Mouse (Mus musculus): Measurements from ENCODE around the gene Chd6. TPM values are rescaled to one million over a fixed set of nuclear protein-coding genes. Genes with fewer than 3 reads are reported as not detected.
"Not testable (repeated sequence)": the region's sequence is repeated elsewhere in the genome, so short reads cannot be mapped to it uniquely, and the experiment has no call there.

Chd6 gene
- polyA plus RNA-seq, 1 experiment from 2014 or later, result 29.8 TPM

- not testable (repeated sequence) for H3K4me2 ChIP-seq (ENCODE audit: low read length); H3K9me3 ChIP-seq (ENCODE audit: control insufficient read depth, low read length); ATAC-seq; H3K27ac ChIP-seq (ENCODE audit: low read depth, low read length); H3K9ac ChIP-seq (ENCODE audit: low read depth, low read length); H3K4me1 ChIP-seq (ENCODE audit: control insufficient read depth, insufficient read depth, low read depth, low read length); H3K27me3 ChIP-seq (replicated peaks; ENCODE audit: control insufficient read depth, insufficient read depth, low read length); H3K4me3 ChIP-seq (ENCODE audit: low read length)
- peaks cover 38% of the 10 kb centered on the region for H3K36me3 ChIP-seq (ENCODE audit: control insufficient read depth, insufficient read depth, low read length)
Observed at GRCm38 (mm10) chr2:160957307-160957706, 151.6 kb downstream of the Chd6 start.

GRCm38 (mm10) chr2:160955331-160955730 lies 153.5 kb downstream of the Chd6 start:
- H3K4me1 ChIP-seq (ENCODE audit: control insufficient read depth, insufficient read depth, low read depth, low read length), result no peaks in the 10 kb centered on the region
- H3K9ac ChIP-seq (ENCODE audit: low read depth, low read length), result no peak overlapping the region
- no peak overlapping the region for H3K27ac ChIP-seq (ENCODE audit: low read depth, low read length)
- no peak for ATAC-seq
- 63% methylated on average over 7 of the region's 7 CpGs for WGBS
- no peaks in the 10 kb centered on the region for H3K9me3 ChIP-seq (ENCODE audit: control insufficient read depth, low read length)
- H3K4me2 ChIP-seq (ENCODE audit: low read length), result no peak overlapping the region
- H3K27me3 ChIP-seq (replicated peaks; ENCODE audit: control insufficient read depth, insufficient read depth, low read length), result no peaks in the 10 kb centered on the region
- peaks cover 34% of the 10 kb centered on the region for H3K36me3 ChIP-seq (ENCODE audit: control insufficient read depth, insufficient read depth, low read length)
- no peak overlapping the region for H3K4me3 ChIP-seq (ENCODE audit: low read length)

GRCm38 (mm10) chr2:160954541-160954940 lies 154.3 kb downstream of the Chd6 start:
- Histone ChIP-seq H3K36me3 (ENCODE audit: control insufficient read depth, insufficient read depth, low read length) (peaks cover 33% of the 10 kb centered on the region), H3K27ac (ENCODE audit: low read depth, low read length) (no peak overlapping the region), H3K4me2 (ENCODE audit: low read length) (no peak overlapping the region), H3K9me3 (ENCODE audit: control insufficient read depth, low read length) (no peaks in the 10 kb centered on the region), H3K4me3 (ENCODE audit: low read length) (no peak overlapping the region), H3K27me3 (replicated peaks; ENCODE audit: control insufficient read depth, insufficient read depth, low read length) (no peaks in the 10 kb centered on the region), H3K4me1 (ENCODE audit: control insufficient read depth, insufficient read depth, low read depth, low read length) (no peaks in the 10 kb centered on the region), H3K9ac (ENCODE audit: low read depth, low read length) (no peak overlapping the region)
- ATAC-seq, result no peak
- 87% methylated on average over 3 of the region's 3 CpGs for WGBS

DNA sequence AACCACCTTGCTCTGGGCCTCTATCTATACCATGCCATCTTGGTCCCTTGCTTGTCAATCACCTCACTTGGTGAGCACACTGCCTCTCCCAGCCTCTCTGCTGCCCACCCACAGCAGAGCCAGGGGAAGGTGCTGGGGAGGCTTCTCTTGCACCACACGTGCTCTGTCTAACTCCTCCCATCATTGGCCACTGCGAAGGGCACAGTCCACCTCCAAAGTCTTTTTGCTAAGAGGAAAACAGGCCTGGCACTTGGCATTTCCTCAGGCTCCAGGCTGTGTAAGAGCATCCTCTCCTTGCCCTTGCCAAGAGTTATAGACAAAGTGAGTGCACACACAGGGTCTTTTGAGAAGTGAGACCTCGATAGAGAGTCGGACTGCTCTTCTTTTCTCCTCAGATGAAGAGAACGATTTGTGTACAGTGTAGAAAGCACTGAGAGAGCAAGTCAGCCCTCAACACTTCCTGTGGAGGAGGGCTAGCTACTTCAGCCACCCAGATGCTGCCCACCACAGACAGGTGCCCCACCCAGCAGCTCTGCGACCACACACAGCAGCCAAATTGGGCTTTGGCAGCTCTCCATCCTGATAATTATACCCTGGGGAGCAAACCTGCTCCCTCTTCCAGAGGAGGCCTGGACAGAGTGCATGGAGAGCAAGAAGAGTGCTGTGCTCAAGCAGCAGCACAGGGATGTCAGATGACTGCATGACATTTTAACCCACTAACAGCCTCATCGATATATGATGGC lies 155.6 kb downstream of the Chd6 start:
- no peak overlapping the region for H3K4me2 ChIP-seq (ENCODE audit: low read length)
- no peaks in the 10 kb centered on the region for H3K9me3 ChIP-seq (ENCODE audit: control insufficient read depth, low read length)
- H3K36me3 ChIP-seq (ENCODE audit: control insufficient read depth, insufficient read depth, low read length), result peaks cover 40% of the 10 kb centered on the region
- WGBS, result 69% methylated on average over 7 of the region's 7 CpGs
- no peak overlapping the region for H3K4me3 ChIP-seq (ENCODE audit: low read length)
- H3K27ac ChIP-seq (ENCODE audit: low read depth, low read length), result 0 out of 2 replicates have a peak overlapping the region, but pooled peaks have one; percentile 23
- H3K4me1 ChIP-seq (ENCODE audit: control insufficient read depth, insufficient read depth, low read depth, low read length), result no peaks in the 10 kb centered on the region
- peak; percentile 76 for ATAC-seq
- H3K9ac ChIP-seq (ENCODE audit: low read depth, low read length), result no peak overlapping the region; the same call in 1 of the 2 replicates
- no peaks in the 10 kb centered on the region for H3K27me3 ChIP-seq (replicated peaks; ENCODE audit: control insufficient read depth, insufficient read depth, low read length)

DNA sequence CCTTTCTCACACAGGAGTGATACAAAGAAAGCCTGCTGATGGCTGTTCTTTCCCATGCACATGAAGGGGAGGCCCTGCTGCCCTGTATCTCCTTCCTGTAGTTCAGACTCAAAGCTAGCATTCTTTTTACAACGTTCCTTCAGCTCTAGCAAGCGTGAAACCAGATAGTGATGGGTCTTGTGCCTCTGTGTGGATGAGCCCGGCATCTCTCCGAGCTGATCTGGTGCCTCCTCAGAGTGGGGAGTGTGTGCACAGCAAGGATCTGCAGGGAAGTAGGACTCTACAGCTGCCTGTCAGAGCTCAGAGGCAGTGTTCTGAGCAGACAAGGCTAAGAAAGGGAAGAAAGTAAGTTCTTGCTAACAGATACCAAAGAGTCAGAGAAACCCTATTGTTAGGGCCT lies 157.3 kb downstream of the Chd6 start:
- no peak overlapping the region for H3K27ac ChIP-seq (ENCODE audit: low read depth, low read length)
- no peak overlapping the region for H3K4me3 ChIP-seq (ENCODE audit: low read length)
- no peaks in the 10 kb centered on the region for H3K4me1 ChIP-seq (ENCODE audit: control insufficient read depth, insufficient read depth, low read depth, low read length)
- ATAC-seq, result no peak
- peaks cover 40% of the 10 kb centered on the region for H3K36me3 ChIP-seq (ENCODE audit: control insufficient read depth, insufficient read depth, low read length)
- WGBS, result 71% methylated on average over 4 of the region's 4 CpGs
- H3K9ac ChIP-seq (ENCODE audit: low read depth, low read length), result no peak overlapping the region
- H3K4me2 ChIP-seq (ENCODE audit: low read length), result no peak overlapping the region
- no peaks in the 10 kb centered on the region for H3K9me3 ChIP-seq (ENCODE audit: control insufficient read depth, low read length)
- no peaks in the 10 kb centered on the region for H3K27me3 ChIP-seq (replicated peaks; ENCODE audit: control insufficient read depth, insufficient read depth, low read length)

GRCm38 (mm10) chr2:160942443-160942842 lies 166.4 kb downstream of the Chd6 start:
- no peaks in the 10 kb centered on the region for H3K4me1 ChIP-seq (ENCODE audit: control insufficient read depth, insufficient read depth, low read depth, low read length)
- H3K9me3 ChIP-seq (ENCODE audit: control insufficient read depth, low read length), result no peaks in the 10 kb centered on the region
- no peak overlapping the region for H3K27ac ChIP-seq (ENCODE audit: low read depth, low read length)
- no peak overlapping the region for H3K9ac ChIP-seq (ENCODE audit: low read depth, low read length)
- H3K27me3 ChIP-seq (replicated peaks; ENCODE audit: control insufficient read depth, insufficient read depth, low read length), result no peaks in the 10 kb centered on the region
- WGBS, result 65% methylated on average over 3 of the region's 3 CpGs
- H3K36me3 ChIP-seq (ENCODE audit: control insufficient read depth, insufficient read depth, low read length), result no peaks in the 10 kb centered on the region
- H3K4me2 ChIP-seq (ENCODE audit: low read length), result no peak overlapping the region
- no peak overlapping the region for H3K4me3 ChIP-seq (ENCODE audit: low read length)
- ATAC-seq, result 0 out of 2 replicates have a peak, but pooled peaks have one; percentile 34

GRCm38 (mm10) chr2:160940930-160941709 lies 167.8 kb downstream of the Chd6 start:
- 0 out of 2 replicates have a peak, but pooled peaks have one; percentile 28 for ATAC-seq

GRCm38 (mm10) chr2:160934451-160934850 lies 174.4 kb downstream of the Chd6 start:
- ATAC-seq, result no peak
- no peaks in the 10 kb centered on the region for H3K27me3 ChIP-seq (replicated peaks; ENCODE audit: control insufficient read depth, insufficient read depth, low read length)
- H3K36me3 ChIP-seq (ENCODE audit: control insufficient read depth, insufficient read depth, low read length), result no peaks in the 10 kb centered on the region
- no peaks in the 10 kb centered on the region for H3K9me3 ChIP-seq (ENCODE audit: control insufficient read depth, low read length)
- no peak overlapping the region for H3K4me3 ChIP-seq (ENCODE audit: low read length)
- no peak overlapping the region for H3K4me2 ChIP-seq (ENCODE audit: low read length)
- H3K9ac ChIP-seq (ENCODE audit: low read depth, low read length), result no peak overlapping the region
- WGBS, result 80% methylated on average over 4 of the region's 4 CpGs
- H3K4me1 ChIP-seq (ENCODE audit: control insufficient read depth, insufficient read depth, low read depth, low read length), result no peaks in the 10 kb centered on the region
- no peak overlapping the region for H3K27ac ChIP-seq (ENCODE audit: low read depth, low read length)

More at GRCm38 (mm10) chr2:160940930-160941709, 167.8 kb downstream of the Chd6 start:
- no peak overlapping the region for H3K27ac ChIP-seq (ENCODE audit: low read depth, low read length)
- H3K4me2 ChIP-seq (ENCODE audit: low read length), result no peak overlapping the region
- no peaks in the 10 kb centered on the region for H3K4me1 ChIP-seq (ENCODE audit: control insufficient read depth, insufficient read depth, low read depth, low read length)
- H3K36me3 ChIP-seq (ENCODE audit: control insufficient read depth, insufficient read depth, low read length), result no peaks in the 10 kb centered on the region
- H3K27me3 ChIP-seq (replicated peaks; ENCODE audit: control insufficient read depth, insufficient read depth, low read length), result no peaks in the 10 kb centered on the region
- H3K9ac ChIP-seq (ENCODE audit: low read depth, low read length), result no peak overlapping the region
- H3K9me3 ChIP-seq (ENCODE audit: control insufficient read depth, low read length), result no peaks in the 10 kb centered on the region
- no peak overlapping the region for H3K4me3 ChIP-seq (ENCODE audit: low read length)
- WGBS, result 71% methylated on average over 17 of the region's 17 CpGs

DNA sequence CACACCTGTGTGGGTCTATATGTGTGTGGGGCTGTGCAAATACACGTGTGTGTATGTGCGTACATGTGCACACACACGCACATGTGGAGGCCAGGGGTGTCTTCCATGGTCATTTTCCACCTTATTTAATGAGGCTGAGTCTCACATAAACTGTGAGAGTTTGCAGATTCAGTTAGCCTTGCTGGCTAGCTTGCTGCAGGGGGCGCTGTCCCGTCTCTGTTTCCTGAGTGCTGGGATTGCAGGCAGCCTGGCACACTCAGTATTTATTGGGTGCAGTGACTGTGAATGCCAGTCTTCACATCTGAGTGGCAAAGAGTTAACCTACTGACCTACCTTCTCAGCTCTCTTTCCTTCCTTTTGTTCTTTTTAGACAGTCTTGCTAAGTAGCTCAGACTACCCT lies 175.0 kb downstream of the Chd6 start:
- H3K27ac ChIP-seq (ENCODE audit: low read depth, low read length), result no peak overlapping the region
- 70% methylated on average over 5 of the region's 5 CpGs for WGBS
- no peak for ATAC-seq
- H3K27me3 ChIP-seq (replicated peaks; ENCODE audit: control insufficient read depth, insufficient read depth, low read length), result no peaks in the 10 kb centered on the region
- H3K4me1 ChIP-seq (ENCODE audit: control insufficient read depth, insufficient read depth, low read depth, low read length), result no peaks in the 10 kb centered on the region
- no peak overlapping the region for H3K4me3 ChIP-seq (ENCODE audit: low read length)
- H3K9ac ChIP-seq (ENCODE audit: low read depth, low read length), result no peak overlapping the region
- H3K4me2 ChIP-seq (ENCODE audit: low read length), result no peak overlapping the region
- H3K9me3 ChIP-seq (ENCODE audit: control insufficient read depth, low read length), result no peaks in the 10 kb centered on the region
- H3K36me3 ChIP-seq (ENCODE audit: control insufficient read depth, insufficient read depth, low read length), result no peaks in the 10 kb centered on the region
